Mouse (Mus musculus): ENCODE results near the gene Rtp3.

DNA sequence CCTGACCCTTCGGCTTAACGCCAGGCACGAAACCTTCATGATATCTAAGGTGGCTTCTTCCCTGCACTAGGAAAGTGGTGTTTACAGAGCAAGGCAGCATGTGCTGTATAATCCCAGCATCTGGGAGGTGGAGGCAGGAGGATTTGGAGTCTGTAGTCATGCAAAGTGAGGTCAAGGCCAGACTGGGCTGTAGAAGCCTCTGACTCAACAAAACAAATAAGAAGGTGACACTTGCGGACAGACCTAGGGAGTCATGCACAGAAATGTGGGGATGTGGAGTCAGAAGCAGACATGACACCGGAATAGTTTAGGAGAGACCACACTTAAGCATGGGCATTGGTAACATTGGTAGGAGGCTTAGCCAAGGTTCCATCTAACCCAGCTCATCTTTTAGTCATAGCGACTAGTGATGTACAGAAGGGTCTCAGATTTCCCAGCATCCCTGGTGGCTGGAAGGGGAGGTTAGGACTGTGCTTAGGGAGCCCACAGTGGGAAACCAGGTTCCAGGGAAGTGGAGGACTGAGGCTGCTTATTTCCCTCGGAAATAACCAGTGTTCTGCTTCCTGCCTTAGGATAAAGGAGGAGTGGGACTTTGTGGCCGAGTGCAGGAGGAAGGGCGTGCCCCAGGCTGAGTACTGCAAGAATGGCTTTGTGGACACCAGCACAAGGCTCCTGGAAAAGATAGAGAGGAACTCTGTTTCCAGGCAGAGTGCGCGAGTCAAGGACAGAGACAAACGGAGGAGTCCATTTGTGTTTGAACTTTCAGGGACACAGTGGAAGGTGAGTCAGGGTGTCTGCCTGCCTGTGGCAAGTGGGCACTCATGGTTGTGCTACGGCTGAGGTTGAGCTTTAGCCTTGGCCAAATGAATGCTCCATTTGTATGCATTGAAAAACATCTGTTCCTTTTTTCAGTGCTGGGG, 29.9 kb downstream of the Rtp3 start:
- TF ChIP-seq CTCF (IDR thresholded peaks at IDR 0.05; ENCODE audit: low read depth) (no peak), EP300 (optimal IDR thresholded peaks at IDR 0.05) (no peak)
